Comparison of ENCODE assay signal across 8 mouse cellular contexts in the genomic region with DNA sequence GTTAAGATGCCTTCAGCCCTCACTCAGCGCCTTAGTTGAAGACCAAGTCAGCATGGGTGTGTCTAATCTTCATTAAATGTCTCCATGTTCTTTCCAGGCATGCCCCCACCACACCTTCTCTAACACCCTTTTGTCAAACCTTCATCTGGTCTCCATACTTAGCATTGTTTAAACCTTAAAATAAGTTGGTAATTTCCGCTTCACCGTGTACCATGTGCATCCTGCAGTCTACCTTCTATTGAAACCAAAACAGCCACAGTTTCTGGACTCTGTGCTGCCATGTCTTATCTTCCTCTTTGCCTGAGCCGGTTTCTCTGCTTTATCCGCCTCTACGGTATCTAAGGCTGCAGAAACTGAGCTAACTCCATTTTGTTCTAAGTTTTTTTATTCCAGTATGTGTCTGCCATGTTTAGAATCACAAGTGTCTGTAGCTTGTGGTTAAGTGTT. TPM values are rescaled to one million over a fixed set of nuclear protein-coding genes. Genes with fewer than 3 reads are reported as not detected.
DNase-seq lines count a peak whose midpoint lies in the region; ATAC-seq and TF ChIP-seq lines count a peak whose summit lies in the region.

No protein-coding gene starts in this region.

- no peaks in the 10 kb centered on the region for H3K27me3 ChIP-seq in heart, embryonic 11.5 days (ENCODE audit: control insufficient read depth, insufficient read depth, low read length)
- no peaks in the 10 kb centered on the region for H3K27me3 ChIP-seq in E14TG2a.4 (ENCODE audit: insufficient read depth, low read length)
- no peaks in the 10 kb centered on the region for H3K27me3 ChIP-seq in forebrain, embryonic 15.5 days
- no peaks in the 10 kb centered on the region for H3K27me3 ChIP-seq in liver, embryonic 15.5 days

- peak overlapping the region; percentile 6; the same call in 1 of the 2 replicates for H3K27ac ChIP-seq in heart, embryonic 11.5 days (ENCODE audit: low read depth, low read length)
- no peak overlapping the region for H3K27ac ChIP-seq in forebrain, embryonic 15.5 days (replicated peaks)
- H3K27ac ChIP-seq in liver, embryonic 15.5 days (replicated peaks): peak overlapping the region; percentile 87

- H3K4me1 ChIP-seq in heart, embryonic 11.5 days (ENCODE audit: control insufficient read depth, insufficient read depth, low read length): peaks cover 25% of the 10 kb centered on the region
- peaks cover 47% of the 10 kb centered on the region for H3K4me1 ChIP-seq in E14TG2a.4 (replicated peaks; ENCODE audit: low read depth, low read length)
- H3K4me1 ChIP-seq in forebrain, embryonic 15.5 days: peaks cover 49% of the 10 kb centered on the region
- H3K4me1 ChIP-seq in liver, embryonic 15.5 days (replicated peaks): peaks cover 49% of the 10 kb centered on the region

- H3K9me3 ChIP-seq in heart, embryonic 11.5 days (replicated peaks; ENCODE audit: control insufficient read depth, low read length): no peaks in the 10 kb centered on the region
- H3K9me3 ChIP-seq in E14TG2a.4 (ENCODE audit: low read length): no peaks in the 10 kb centered on the region
- no peaks in the 10 kb centered on the region for H3K9me3 ChIP-seq in forebrain, embryonic 15.5 days
- no peaks in the 10 kb centered on the region for H3K9me3 ChIP-seq in liver, embryonic 15.5 days (replicated peaks)

- ATAC-seq in heart, embryonic 11.5 days (replicated peaks; ENCODE audit: insufficient number of reproducible peaks, low FRiP score, low TSS enrichment): no peak
- ATAC-seq in forebrain, embryonic 15.5 days (replicated peaks): no peak
- peak; percentile 23; the same call in 1 of the 2 replicates for ATAC-seq in liver, embryonic 15.5 days (ENCODE audit: insufficient read depth)

- H3K4me2 ChIP-seq in heart, embryonic 11.5 days: peak overlapping the region; percentile 83
- peak overlapping the region; percentile 55 for H3K4me2 ChIP-seq in forebrain, embryonic 15.5 days (replicated peaks)
- peak overlapping the region; percentile 99 for H3K4me2 ChIP-seq in liver, embryonic 15.5 days

- peaks cover 10% of the 10 kb centered on the region for H3K36me3 ChIP-seq in heart, embryonic 11.5 days (ENCODE audit: control insufficient read depth, insufficient read depth, low read length)
- H3K36me3 ChIP-seq in E14TG2a.4 (ENCODE audit: insufficient read depth, low read length): peaks cover 23% of the 10 kb centered on the region
- H3K36me3 ChIP-seq in forebrain, embryonic 15.5 days: peaks cover 17% of the 10 kb centered on the region
- H3K36me3 ChIP-seq in liver, embryonic 15.5 days (replicated peaks): peaks cover 27% of the 10 kb centered on the region

- TF ChIP-seq CTCF in E14TG2a.4 (conservative IDR thresholded peaks at IDR 0.05; ENCODE audit: low read length): no peak

- DNase-seq in heart, postnatal 4 days: no peak
- no peak for DNase-seq in adrenal gland, postnatal 10 days
- no peak for DNase-seq in gastrocnemius, postnatal 4 days (ENCODE audit: low spot score in 2 of 2)
- DNase-seq in left cerebral cortex, postnatal 14 days (ENCODE audit: low spot score in 2 of 2): no peak

- intact Hi-C loops in left cerebral cortex, postnatal 14 days (cut with DNase I): loop anchor here (5.0 to 10.0 kb wide), 2 partner anchors 92 to 954 kb away; partner anchors contain the start of genes Odr4 and Tpr

- whole genome bisulfite sequencing in heart, embryonic 11.5 days (ENCODE audit: insufficient replicate concordance): 10% methylated on average over 6 of the region's 6 CpGs
- WGBS in forebrain, embryonic 15.5 days: 35% methylated on average over 6 of the region's 6 CpGs
- 7% methylated on average over 6 of the region's 6 CpGs for WGBS in liver, embryonic 15.5 days (ENCODE audit: insufficient replicate concordance)

- peak overlapping the region; percentile 56 for H3K9ac ChIP-seq in heart, embryonic 11.5 days (ENCODE audit: low read depth, low read length)
- peak overlapping the region; percentile 93 for H3K9ac ChIP-seq in forebrain, embryonic 15.5 days (replicated peaks)
- H3K9ac ChIP-seq in liver, embryonic 15.5 days: peak overlapping the region; percentile 22

- H3K4me3 ChIP-seq in heart, embryonic 11.5 days (ENCODE audit: low read depth, low read length): peak overlapping the region; percentile 97
- H3K4me3 ChIP-seq in E14TG2a.4 (replicated peaks; ENCODE audit: low read length): peak overlapping the region; percentile 88
- H3K4me3 ChIP-seq in forebrain, embryonic 15.5 days: peak overlapping the region; percentile 90
- peak overlapping the region; percentile 84 for H3K4me3 ChIP-seq in liver, embryonic 15.5 days (replicated peaks)

RNA-seq across cellular contexts. Expression of gene Ivns1abp, which starts 2.4 kb away (rescaled TPM):
- 228 and 296 TPM in 2 replicates for polyA plus RNA-seq in heart, embryonic 11.5 days (2014; fragmentation: Nextera tagmentation; extraction: Ambion mirVana)
- 100 to 1,000 TPM; 286 to 289 TPM for total RNA-seq in heart, postnatal 4 days (2021)
- 365 and 380 TPM in 2 replicates for polyA plus RNA-seq in forebrain, embryonic 15.5 days (2015; fragmentation: Nextera tagmentation; extraction: Ambion mirVana)
- polyA plus RNA-seq in liver, embryonic 15.5 days (2015; fragmentation: Nextera tagmentation; extraction: Ambion mirVana): 68.9 and 71.9 TPM in 2 replicates
- total RNA-seq in adrenal gland, postnatal 10 days (2021): 100 to 1,000 TPM; 210 to 250 TPM
- total RNA-seq in gastrocnemius, postnatal 4 days (2021): 100 to 1,000 TPM; 108 to 124 TPM
- total RNA-seq in left cerebral cortex, postnatal 14 days (2021): 100 to 1,000 TPM; 125 to 135 TPM

Comparison
In these comparisons a context has a peak if more than half of its experiments do, and no peak if none do; other contexts are left out.
1. H3K9ac ChIP-seq: peak in every context shown above with its lines; median percentile 93 in forebrain, embryonic 15.5 days; 56 in heart, embryonic 11.5 days; 22 in liver, embryonic 15.5 days.